In the genomic region with DNA sequence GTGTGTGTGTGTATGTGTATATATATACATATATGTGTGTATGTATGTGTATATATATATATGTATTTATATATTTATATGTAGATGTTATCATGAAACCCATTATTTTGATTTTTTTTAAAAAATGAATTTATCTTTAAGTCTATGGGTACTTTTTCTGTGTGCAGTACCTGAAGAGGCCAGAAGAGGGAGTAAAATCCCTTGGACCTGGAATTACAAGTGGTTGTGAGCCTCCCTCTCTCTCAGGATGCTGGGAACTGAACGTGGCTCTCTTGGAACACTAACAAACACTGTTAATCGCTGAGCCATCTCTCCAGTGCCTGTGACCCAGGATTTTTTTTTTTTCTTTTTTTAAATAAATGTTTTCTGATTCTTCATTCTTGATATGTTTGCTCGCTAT, we compare ENCODE assay signal across 28 mouse cellular contexts. TPM values are rescaled to one million over a fixed set of nuclear protein-coding genes. Genes with fewer than 3 reads are reported as not detected.
DNase-seq lines count a peak whose midpoint lies in the region; ATAC-seq and TF ChIP-seq lines count a peak whose summit lies in the region.
"Had no signal": no experiment of that assay in that cellular context is flagged by ENCODE, and none has a peak within 500 bp of the region (broad histone marks: within the 10 kb centered on the region; RNA-seq: fewer than 3 reads in every experiment).

No protein-coding gene starts in this region.

- TF ChIP-seq CTCF in intestine, postnatal 0 days (IDR thresholded peaks at IDR 0.05; ENCODE audit: low read depth) = peak; percentile 30; the same call in 1 of the 2 replicates
- peak; percentile 29 for TF ChIP-seq CTCF in lung, postnatal 0 days (IDR thresholded peaks at IDR 0.05)
- peak in 2 of 3 experiments; percentile 36 to 39; a peak in 3 of 6 replicates for TF ChIP-seq CTCF in MEL (IDR thresholded peaks at IDR 0.05 in 2 of 3, conservative IDR thresholded peaks at IDR 0.05 in 1 of 3; ENCODE audit: control insufficient read depth in 1 of 3, insufficient read depth in 1 of 3, low read depth in 2 of 3, low read length in 3 of 3, poor library complexity in 1 of 3, severe bottlenecking in 1 of 3)

- H3K4me1 ChIP-seq in intestine, postnatal 0 days (replicated peaks; ENCODE audit: control insufficient read depth, insufficient read depth, low read length) = no peaks in the 10 kb centered on the region
- 0 out of 2 replicates have a peak, but pooled peaks cover 2% of the 10 kb centered on the region for H3K4me1 ChIP-seq in intestine, embryonic 15.5 days (replicated peaks)
- H3K4me1 ChIP-seq in lung, postnatal 0 days (ENCODE audit: insufficient read depth, low read depth, low read length) = no peaks in the 10 kb centered on the region
- no peaks in the 10 kb centered on the region for H3K4me1 ChIP-seq in MEL (ENCODE audit: control insufficient read depth in 1 of 2, insufficient read depth in 2 of 2, low read length in 2 of 2)
- H3K4me1 ChIP-seq: neural tube, embryonic 12.5 days had no signal

- no peaks in the 10 kb centered on the region for H3K27me3 ChIP-seq in intestine, postnatal 0 days (replicated peaks; ENCODE audit: control insufficient read depth, insufficient read depth, low read length)
- no peaks in the 10 kb centered on the region for H3K27me3 ChIP-seq in intestine, embryonic 15.5 days (replicated peaks)
- H3K27me3 ChIP-seq in lung, postnatal 0 days (replicated peaks; ENCODE audit: insufficient read depth, low read length) = no peaks in the 10 kb centered on the region
- H3K27me3 ChIP-seq in MEL (ENCODE audit: control insufficient read depth in 1 of 2, insufficient read depth in 2 of 2, low read length in 2 of 2) = no peaks in the 10 kb centered on the region
- H3K27me3 ChIP-seq: embryonic facial prominence, embryonic 15.5 days; kidney, embryonic 15.5 days; limb, embryonic 15.5 days; neural tube, embryonic 12.5 days had no signal

- no peak overlapping the region for H3K9ac ChIP-seq in intestine, postnatal 0 days (ENCODE audit: low read depth, low read length)
- no peak overlapping the region for H3K9ac ChIP-seq in intestine, embryonic 15.5 days
- H3K9ac ChIP-seq in lung, postnatal 0 days (replicated peaks; ENCODE audit: low read depth) = no peak overlapping the region
- no peak overlapping the region for H3K9ac ChIP-seq in MEL (ENCODE audit: control insufficient read depth, low read depth, low read length, poor library complexity, severe bottlenecking)
- H3K9ac ChIP-seq: embryonic facial prominence, embryonic 15.5 days; heart, embryonic 13.5 days; kidney, embryonic 15.5 days; limb, embryonic 15.5 days; neural tube, embryonic 12.5 days had no signal

- peak; percentile 34 for TF ChIP-seq RAD21 in MEL (IDR thresholded peaks at IDR 0.05; ENCODE audit: low read depth, low read length)

- WGBS in intestine, postnatal 0 days = 89% methylated on average over 3 of the region's 3 CpGs
- 81% methylated on average over 3 of the region's 3 CpGs for WGBS in intestine, embryonic 15.5 days
- WGBS in lung, postnatal 0 days = 84% methylated on average over 3 of the region's 3 CpGs

- H3K79me2 ChIP-seq in MEL (ENCODE audit: control insufficient read depth, insufficient read depth, low read length, poor library complexity) = no peaks in the 10 kb centered on the region

- TF ChIP-seq POLR2A in MEL (IDR thresholded peaks at IDR 0.05; ENCODE audit: control insufficient read depth in 1 of 2, insufficient read depth in 1 of 2, low read depth in 1 of 2, low read length in 2 of 2, poor library complexity in 1 of 2) = no peak

- no peaks in the 10 kb centered on the region for H3K36me3 ChIP-seq in intestine, postnatal 0 days (ENCODE audit: control insufficient read depth, insufficient read depth)
- H3K36me3 ChIP-seq in intestine, embryonic 15.5 days = no peaks in the 10 kb centered on the region
- H3K36me3 ChIP-seq in lung, postnatal 0 days (ENCODE audit: insufficient read depth, low read length) = no peaks in the 10 kb centered on the region
- no peaks in the 10 kb centered on the region for H3K36me3 ChIP-seq in MEL (ENCODE audit: control insufficient read depth in 1 of 2, insufficient read depth in 2 of 2, low read length in 2 of 2)
- H3K36me3 ChIP-seq: embryonic facial prominence, embryonic 15.5 days; heart, embryonic 13.5 days; kidney, embryonic 15.5 days; limb, embryonic 15.5 days; neural tube, embryonic 12.5 days had no signal

- no peak for DNase-seq in lung, postnatal 0 days (ENCODE audit: low spot score)
- DNase-seq in lung, adult 18-20 months = no peak
- DNase-seq in MEL (ENCODE audit: low read depth, low spot score) = peak; percentile 21
- DNase-seq in ovary, postnatal 10 days (ENCODE audit: low spot score) = no peak
- DNase-seq in urinary bladder, postnatal 36 days (ENCODE audit: low spot score in 2 of 2) = no peak
- DNase-seq: cerebellum, adult 2 months; cerebellum, postnatal 36 days; heart, postnatal 36 days; layer of hippocampus, postnatal 36 days; spleen, adult 18-20 months; thymus, adult 18-20 months; thymus, postnatal 4 days had no signal

- H3K4me3 ChIP-seq in intestine, postnatal 0 days (ENCODE audit: low read depth, low read length) = no peak overlapping the region
- no peak overlapping the region for H3K4me3 ChIP-seq in intestine, embryonic 15.5 days (replicated peaks)
- no peak overlapping the region for H3K4me3 ChIP-seq in lung, postnatal 0 days (ENCODE audit: low read depth, low read length)
- no peak overlapping the region for H3K4me3 ChIP-seq in MEL (ENCODE audit: control insufficient read depth in 1 of 2, insufficient read depth in 1 of 2, low read depth in 2 of 2, low read length in 2 of 2)
- H3K4me3 ChIP-seq: embryonic facial prominence, embryonic 15.5 days; heart, embryonic 13.5 days; kidney, embryonic 15.5 days; limb, embryonic 15.5 days; neural tube, embryonic 12.5 days had no signal

- no peak overlapping the region for H3K27ac ChIP-seq in intestine, postnatal 0 days (ENCODE audit: low read depth, low read length)
- H3K27ac ChIP-seq in intestine, embryonic 15.5 days = no peak overlapping the region
- no peak overlapping the region for H3K27ac ChIP-seq in lung, postnatal 0 days (ENCODE audit: low read length)
- H3K27ac ChIP-seq in MEL (ENCODE audit: control insufficient read depth, low read depth, low read length) = no peak overlapping the region
- H3K27ac ChIP-seq: embryonic facial prominence, embryonic 15.5 days; heart, embryonic 13.5 days; kidney, embryonic 15.5 days; limb, embryonic 15.5 days; neural tube, embryonic 12.5 days had no signal

- H3K4me2 ChIP-seq in intestine, postnatal 0 days (replicated peaks; ENCODE audit: low read depth) = no peak overlapping the region
- H3K4me2 ChIP-seq in intestine, embryonic 15.5 days (replicated peaks) = no peak overlapping the region
- H3K4me2 ChIP-seq in lung, postnatal 0 days (replicated peaks; ENCODE audit: low read depth, low read length) = no peak overlapping the region
- H3K4me2 ChIP-seq: embryonic facial prominence, embryonic 15.5 days; heart, embryonic 13.5 days; kidney, embryonic 15.5 days; limb, embryonic 15.5 days; midbrain, embryonic 11.5 days; neural tube, embryonic 12.5 days had no signal

- no peaks in the 10 kb centered on the region for H3K9me3 ChIP-seq in intestine, postnatal 0 days (ENCODE audit: control insufficient read depth)
- no peaks in the 10 kb centered on the region for H3K9me3 ChIP-seq in intestine, embryonic 15.5 days
- no peaks in the 10 kb centered on the region for H3K9me3 ChIP-seq in lung, postnatal 0 days (ENCODE audit: low read length)
- no peaks in the 10 kb centered on the region for H3K9me3 ChIP-seq in MEL (replicated peaks; ENCODE audit: insufficient read depth, low read length)
- H3K9me3 ChIP-seq: embryonic facial prominence, embryonic 15.5 days; kidney, embryonic 15.5 days; limb, embryonic 15.5 days; neural tube, embryonic 12.5 days had no signal

- no peak for ATAC-seq in intestine, postnatal 0 days
- ATAC-seq in intestine, embryonic 15.5 days = no peak
- no peak for ATAC-seq in lung, postnatal 0 days

- no peak for TF ChIP-seq EP300 in lung, postnatal 0 days (IDR thresholded peaks at IDR 0.05)
- no peak for TF ChIP-seq EP300 in MEL (IDR thresholded peaks at IDR 0.05; ENCODE audit: low read depth in 1 of 2, low read length in 2 of 2)

TF ChIP-seq in MEL, 35 proteins besides CTCF, POLR2A, EP300 and RAD21:
- TF ChIP-seq MXI1 (IDR thresholded peaks at IDR 0.05; ENCODE audit: low read depth, low read length) = no peak
- TF ChIP-seq E2F4 (IDR thresholded peaks at IDR 0.05; ENCODE audit: borderline replicate concordance, low read depth, low read length) = no peak
- no peak for TF ChIP-seq TBP (IDR thresholded peaks at IDR 0.05; ENCODE audit: low read depth, low read length)
- TF ChIP-seq MYB (IDR thresholded peaks at IDR 0.05; ENCODE audit: low read depth, low read length) = no peak
- TF ChIP-seq SMC3 (IDR thresholded peaks at IDR 0.05; ENCODE audit: low read depth, low read length) = peak; percentile 21
- no peak for TF ChIP-seq ETS1 (IDR thresholded peaks at IDR 0.05; ENCODE audit: low read depth, low read length)
- TF ChIP-seq MAFK (IDR thresholded peaks at IDR 0.05; ENCODE audit: borderline replicate concordance, low read depth, low read length) = no peak
TF ChIP-seq in MEL: peak in this region for 1.

RNA-seq across cellular contexts. Expression of a gene that starts 58.6 kb away (rescaled TPM):
- not detected in 2 replicates for polyA plus RNA-seq in intestine, postnatal 0 days (2015; fragmentation: Nextera tagmentation; extraction: Ambion mirVana)
- polyA plus RNA-seq in intestine, embryonic 15.5 days (2015; fragmentation: Nextera tagmentation; extraction: Ambion mirVana) = not detected in 2 replicates
- polyA plus RNA-seq in lung, postnatal 0 days (2015; fragmentation: Nextera tagmentation; extraction: Ambion mirVana) = not detected in 2 replicates
- not detected in 2 replicates for total RNA-seq in MEL (2012; rRNA removed)
- not detected for polyA plus RNA-seq in MEL (2012; ENCODE audit: insufficient read depth in 1 of 2, insufficient read length in 2 of 2, low read depth in 1 of 2, low replicate concordance in 2 of 2, missing spikeins in 1 of 2)
- total RNA-seq: adrenal gland, adult 18-20 months; adrenal gland, postnatal 4 days; gastrocnemius, adult 18-20 months; granulocyte monocyte progenitor cell, adult 5-6 weeks; heart, postnatal 36 days; layer of hippocampus, postnatal 36 days; left cerebral cortex, postnatal 25 days had no signal
- polyA plus RNA-seq: cerebellum, adult 2 months; embryonic facial prominence, embryonic 15.5 days; heart, embryonic 13.5 days; kidney, embryonic 15.5 days; large intestine, adult 2 months; limb, embryonic 15.5 days; lung, embryonic 16.5 days; neural tube, embryonic 12.5 days; stomach, embryonic 14.5 days had no signal
